Mouse (Mus musculus) cerebellum, adult 18-20 months (tissue): ENCODE measurements at regions not wholly inside any gene's neighbourhood (a gene's known extent, or its start where the extent isn't known, plus 50 kb on each side); places are given as distances from the start of the nearest gene placed in this dataset.

Experiments used
- DNase-seq, 2 experiments: peaks; one replicate each; pipeline ENCODE4 v3.0.0; 2021

- DNase-seq = no peak
Observed at GRCm38 (mm10) chr13:119140436-119140835, 288.0 kb upstream of the Paip1 start.

GRCm38 (mm10) chr13:119143351-119143750, 285.1 kb upstream of the Paip1 start:
- DNase-seq = no peak

- no peak for DNase-seq
Observed at GRCm38 (mm10) chr13:119145713-119146112, 282.7 kb upstream of the Paip1 start.

- no peak for DNase-seq
Observed at GRCm38 (mm10) chr13:119147701-119148100, 280.7 kb upstream of the Paip1 start.

GRCm38 (mm10) chr13:119149141-119149540, 279.3 kb upstream of the Paip1 start:
- DNase-seq = no peak

GRCm38 (mm10) chr13:119150847-119151548, 277.4 kb upstream of the Paip1 start:
- DNase-seq = no peak

GRCm38 (mm10) chr13:119177753-119178152, 250.6 kb upstream of the Paip1 start:
- no peak for DNase-seq

- DNase-seq = no peak
Observed at GRCm38 (mm10) chr13:119178212-119178611, 250.2 kb upstream of the Paip1 start.

- DNase-seq = no peak
Observed at GRCm38 (mm10) chr13:119179157-119179920, 249.1 kb upstream of the Paip1 start.

GRCm38 (mm10) chr13:119184322-119184877, 244.0 kb upstream of the Paip1 start:
- DNase-seq = no peak

- no peak for DNase-seq
Observed at GRCm38 (mm10) chr13:119185567-119186143, 242.7 kb upstream of the Paip1 start.

- no peak for DNase-seq
Observed at GRCm38 (mm10) chr13:119231556-119231955, 196.8 kb upstream of the Paip1 start.

- no peak for DNase-seq
Observed at GRCm38 (mm10) chr13:119232100-119233029, 196.0 kb upstream of the Paip1 start.

- DNase-seq = no peak
Observed at GRCm38 (mm10) chr13:119233030-119233385, 195.4 kb upstream of the Paip1 start.

- no peak for DNase-seq
Observed at GRCm38 (mm10) chr13:119233869-119234268, 194.5 kb upstream of the Paip1 start.

GRCm38 (mm10) chr13:119242358-119242757, 186.0 kb upstream of the Paip1 start:
- DNase-seq = no peak

GRCm38 (mm10) chr13:119247101-119247500, 181.3 kb upstream of the Paip1 start:
- DNase-seq = no peak

GRCm38 (mm10) chr13:119252006-119252405, 176.4 kb upstream of the Paip1 start:
- DNase-seq = no peak

- DNase-seq = no peak
Observed at GRCm38 (mm10) chr13:119256350-119256749, 172.1 kb upstream of the Paip1 start.

- no peak for DNase-seq
Observed at GRCm38 (mm10) chr13:119258515-119258914, 169.9 kb upstream of the Paip1 start.

- no peak for DNase-seq
Observed at GRCm38 (mm10) chr13:119263561-119263960, 164.8 kb upstream of the Paip1 start.

- no peak for DNase-seq
Observed at GRCm38 (mm10) chr13:119267608-119268300, 160.6 kb upstream of the Paip1 start.
